Mouse (Mus musculus) spleen, postnatal 14 days (tissue): ENCODE data around the gene Rufy4.
"Not testable (repeated sequence)": the region's sequence is repeated elsewhere in the genome, so short reads cannot be mapped to it uniquely, and the experiment has no call there.

Experiments used
- DNase-seq, 2 experiments: peaks; one replicate each; pipeline ENCODE4 v3.0.0; 2021 to 2022; ENCODE audit warnings: low spot score in 2 of 2

Gene Rufy4

GRCm38 (mm10) chr1:74150101-74150500, 24.8 kb downstream of the Rufy4 start:
- DNase-seq, result no peak

GRCm38 (mm10) chr1:74151091-74151490, 25.8 kb downstream of the Rufy4 start:
- no peak for DNase-seq

- DNase-seq, result no peak
Measured at GRCm38 (mm10) chr1:74153461-74154184, 28.3 kb downstream of the Rufy4 start, which contains the start of gene Cxcr2. TSS of gene Cxcr2 (plus strand) at chr1:74153989.

DNA sequence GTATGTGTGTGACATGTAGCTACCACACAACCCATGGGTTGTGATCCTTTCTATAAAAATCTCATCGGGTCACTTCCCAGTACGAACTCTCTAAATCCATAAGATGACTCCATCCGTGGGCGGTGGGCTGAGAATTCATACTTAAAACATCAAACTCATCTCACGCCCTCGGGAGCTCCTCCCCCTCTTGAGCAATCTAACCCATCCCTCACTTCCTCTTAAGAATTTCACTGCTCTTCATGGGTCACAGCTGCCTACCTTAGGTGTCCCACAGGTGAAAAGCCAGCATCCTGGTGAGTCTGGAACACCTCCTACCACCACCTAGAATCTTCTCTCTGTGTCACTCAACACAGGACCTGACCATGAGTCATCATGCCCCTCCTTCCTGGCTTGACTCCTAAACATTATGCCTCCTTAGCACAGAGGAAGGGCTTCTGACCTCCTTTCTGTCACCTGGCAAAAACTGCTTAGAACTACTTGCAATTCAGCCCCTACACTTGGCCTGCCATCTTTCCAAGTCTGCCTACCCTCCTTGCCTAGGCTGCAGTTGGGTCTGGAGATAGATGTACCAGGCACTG, 30.2 kb downstream of the Rufy4 start:
- DNase-seq, result no peak

DNA sequence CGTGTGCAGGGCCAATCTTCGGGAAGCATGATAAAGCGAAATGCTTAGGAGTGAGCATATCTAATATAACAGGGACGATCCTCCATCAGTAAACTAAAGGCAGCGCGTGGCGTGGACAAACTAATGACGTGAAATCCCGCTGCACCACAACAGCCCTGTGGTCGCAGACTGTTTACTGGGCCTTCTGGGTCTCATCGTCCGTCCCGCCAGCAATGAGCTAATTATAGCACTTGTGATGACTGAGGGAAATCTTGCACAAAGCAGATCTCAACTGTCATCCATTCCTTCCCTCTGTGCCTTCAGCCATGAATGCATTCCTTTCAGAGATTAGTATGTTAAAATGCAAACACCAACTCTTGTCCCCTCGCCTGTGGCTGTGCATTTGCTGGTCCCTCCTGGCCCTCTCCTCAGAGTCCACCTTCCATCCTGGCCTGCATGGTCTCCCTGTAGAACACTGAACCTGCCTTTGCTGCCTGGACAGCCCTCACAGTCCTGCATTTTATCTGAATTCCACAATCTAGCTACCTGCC, 31.1 kb downstream of the Rufy4 start:
- DNase-seq, result no peak

- DNase-seq, result not testable (repeated sequence)
Measured at GRCm38 (mm10) chr1:74159613-74160012, 34.3 kb downstream of the Rufy4 start.

- DNase-seq, result no peak
Measured at GRCm38 (mm10) chr1:74160036-74160435, 34.7 kb downstream of the Rufy4 start.

GRCm38 (mm10) chr1:74167136-74167535, 41.8 kb downstream of the Rufy4 start:
- no peak for DNase-seq

- no peak for DNase-seq
Measured at GRCm38 (mm10) chr1:74169721-74170120, 44.4 kb downstream of the Rufy4 start.

DNA sequence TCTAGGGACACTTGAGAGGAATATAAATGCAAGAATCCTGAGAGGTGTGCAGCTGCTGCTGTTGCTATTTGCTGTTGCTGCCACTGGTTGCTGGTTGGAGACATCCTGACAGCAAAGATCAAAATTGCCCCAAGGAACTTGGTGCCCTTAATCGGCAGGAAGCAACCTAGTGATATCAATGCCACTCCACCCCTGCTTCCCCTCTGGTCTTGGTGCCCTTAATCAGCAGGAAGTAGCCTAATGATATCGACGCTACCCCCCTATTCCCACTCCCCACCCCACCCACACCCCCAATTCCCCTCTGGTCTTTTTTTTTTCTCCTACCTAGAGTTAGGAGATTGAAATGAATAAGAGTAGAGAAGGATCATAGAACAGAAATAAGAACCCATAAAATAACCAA, 47.4 kb downstream of the Rufy4 start:
- DNase-seq, result no peak

DNA sequence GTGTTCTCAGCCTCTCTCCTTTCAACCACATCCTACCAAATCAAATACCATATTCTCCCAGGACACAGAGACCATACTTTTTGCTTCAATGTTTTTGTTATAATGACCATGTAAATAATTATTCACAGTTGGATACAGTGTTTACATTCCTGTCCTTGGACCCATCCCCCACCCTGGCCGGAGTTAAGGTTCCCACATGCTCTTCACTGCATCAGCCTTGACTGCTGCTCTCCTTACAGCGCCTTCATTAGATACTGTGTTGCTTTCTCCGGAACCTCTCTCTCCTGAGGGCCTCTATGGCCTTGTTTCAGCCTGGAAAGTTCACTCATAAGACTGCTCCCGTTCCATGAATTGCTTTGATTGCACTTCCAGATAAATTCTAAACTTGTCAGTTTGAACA, 50.4 kb downstream of the Rufy4 start:
- no peak for DNase-seq

- no peak for DNase-seq
Measured at GRCm38 (mm10) chr1:74178618-74179017, 53.3 kb downstream of the Rufy4 start.

- no peak for DNase-seq
Measured at GRCm38 (mm10) chr1:74179624-74180408, 54.5 kb downstream of the Rufy4 start.

DNA sequence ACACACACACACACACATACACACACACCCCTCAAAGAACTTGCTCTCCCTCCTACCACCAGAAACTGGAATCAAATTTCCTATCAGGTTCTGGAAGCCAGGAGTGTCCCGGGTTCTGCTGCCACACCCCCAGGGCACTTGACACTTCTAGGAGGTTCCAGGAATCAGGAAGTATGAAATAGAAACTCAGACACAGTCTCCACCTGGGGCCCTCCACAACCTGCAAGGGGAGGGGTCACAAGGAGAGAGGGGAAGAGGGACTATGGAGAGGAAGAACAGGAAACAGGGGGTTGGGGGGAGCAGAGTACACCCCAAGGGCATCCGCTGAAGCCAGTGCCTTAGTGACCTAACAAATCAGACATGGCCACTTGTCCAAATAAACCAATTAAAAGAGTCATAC, 56.1 kb downstream of the Rufy4 start:
- DNase-seq, result no peak

- no peak for DNase-seq
Measured at GRCm38 (mm10) chr1:74183006-74183405, 57.7 kb downstream of the Rufy4 start.

DNA sequence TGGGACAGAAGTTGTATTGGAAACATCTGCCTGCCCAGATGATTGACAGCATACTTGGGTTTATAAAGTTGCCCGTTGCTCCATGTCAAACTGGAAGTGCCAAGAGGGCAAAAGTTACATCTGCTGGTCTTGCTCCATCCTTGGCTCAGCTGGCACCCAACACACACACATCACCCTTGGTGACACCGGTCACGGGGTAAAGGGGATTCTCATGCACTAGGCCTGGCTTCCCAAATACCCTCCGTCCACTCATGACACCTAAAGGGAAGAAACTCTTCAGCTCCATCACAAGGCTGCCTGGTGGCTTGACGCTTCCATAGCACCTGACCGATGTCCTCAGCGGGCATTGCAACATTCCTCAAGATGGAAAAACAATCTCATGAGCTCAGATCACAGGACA, 65.1 kb downstream of the Rufy4 start:
- DNase-seq, result no peak

DNA sequence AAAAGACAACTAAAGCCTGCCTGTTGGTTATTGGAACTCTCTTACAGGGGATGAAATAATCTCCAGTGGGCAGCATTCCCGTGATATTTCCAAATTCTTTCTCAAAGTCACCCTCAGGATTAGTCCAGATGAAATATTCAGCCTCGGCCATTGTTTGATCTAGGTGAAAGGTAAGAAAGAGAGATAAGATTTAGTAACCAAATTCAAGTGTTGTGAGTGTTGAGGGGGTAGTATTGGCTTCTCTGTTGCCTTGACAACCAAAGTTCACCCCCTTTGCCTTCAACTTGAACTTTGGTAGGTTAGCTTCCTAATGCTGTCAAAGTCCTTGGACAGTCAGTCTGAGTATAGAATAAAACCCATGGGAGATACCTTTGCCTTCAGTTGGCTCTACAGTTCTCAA, 67.4 kb downstream of the Rufy4 start:
- DNase-seq, result no peak

DNA sequence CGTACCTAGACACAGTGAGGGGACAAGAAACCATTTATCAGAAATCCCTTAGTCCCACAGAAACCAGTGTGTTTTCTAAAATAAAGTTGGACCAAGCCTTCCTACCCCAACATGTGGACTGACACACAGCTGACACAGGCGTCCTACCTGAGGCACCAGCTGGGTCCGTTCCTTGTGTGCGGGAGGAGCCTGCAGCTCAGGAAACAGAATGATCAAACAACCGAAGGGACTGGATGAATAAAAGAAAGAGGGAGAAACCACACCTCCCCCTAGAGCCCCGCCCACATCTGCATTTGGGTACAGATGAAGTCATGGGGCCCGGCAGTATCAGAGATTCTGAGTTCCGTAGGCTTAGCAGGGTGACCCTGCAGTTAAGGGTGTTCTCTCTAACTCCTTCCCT, 69.1 kb downstream of the Rufy4 start, which contains the start of gene Cxcr1:
Cxcr1 (minus strand) TSS at position 187 of the 400 bp plus-strand sequence.
- DNase-seq, result no peak

DNA sequence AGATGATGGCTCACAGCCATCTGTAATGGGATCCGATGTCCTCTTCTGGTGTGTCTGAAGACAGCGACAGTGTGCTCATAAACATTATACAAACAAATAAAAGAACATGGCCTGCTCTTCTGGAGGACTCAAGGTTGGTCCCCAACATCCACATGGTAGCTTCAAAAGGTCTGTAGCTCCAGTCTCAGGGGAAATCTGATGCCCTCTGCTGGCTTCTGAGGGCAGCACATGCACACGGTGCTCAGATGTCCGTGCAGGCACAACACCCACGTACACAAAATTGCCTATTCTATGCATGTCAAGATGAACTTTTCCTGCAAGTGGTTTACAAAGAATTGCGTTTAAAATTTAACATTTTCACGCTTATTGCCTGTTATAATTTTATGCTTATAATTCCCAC, 70.6 kb downstream of the Rufy4 start:
- DNase-seq, result peak in 1 of 2 experiments; percentile 7

DNA sequence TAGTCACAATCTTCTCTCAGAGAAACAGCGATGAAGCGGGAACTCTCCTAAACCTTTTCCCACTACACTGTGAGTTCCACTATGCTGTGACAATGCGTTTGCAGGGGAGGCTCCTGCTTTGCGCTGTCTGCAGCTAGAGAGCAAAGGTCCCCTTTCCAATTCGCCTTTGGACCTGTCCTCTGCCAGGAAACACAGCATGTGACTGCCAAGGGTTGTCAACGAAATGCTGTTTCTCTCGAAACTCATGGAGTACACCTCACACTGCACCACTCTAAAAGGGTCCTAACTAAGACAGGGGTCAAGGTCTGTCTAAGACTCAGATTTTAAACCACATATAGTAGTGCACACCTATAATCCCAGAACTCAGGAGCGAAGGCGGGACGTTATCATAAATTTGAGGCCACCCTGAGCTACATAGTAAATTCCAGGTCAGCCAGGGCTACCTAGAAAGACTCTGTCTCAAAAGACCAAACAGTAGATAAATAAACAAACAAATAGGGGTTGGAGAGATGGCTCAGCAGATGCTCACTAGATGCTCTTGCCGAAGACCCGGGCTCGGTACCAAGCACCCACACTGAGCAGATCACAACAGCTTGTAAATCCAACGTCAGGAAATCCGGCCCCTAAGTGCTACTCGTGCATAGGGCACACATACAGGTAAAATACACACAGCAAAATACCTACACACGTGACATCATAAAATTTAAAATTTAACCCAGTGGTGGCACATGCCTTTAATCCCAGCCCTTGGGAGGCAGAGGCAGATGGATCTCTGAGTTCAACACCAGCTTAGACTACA, 71.5 kb downstream of the Rufy4 start:
- DNase-seq, result no peak
